ENCODE assay signal across 8 mouse cellular contexts in genomic region chr2:158360873-158361677, GRCm38 (mm10). TPM values are rescaled to one million over a fixed set of nuclear protein-coding genes. Genes with fewer than 3 reads are reported as not detected.
DNase-seq lines count a peak whose midpoint lies in the region; ATAC-seq and TF ChIP-seq lines count a peak whose summit lies in the region.

No protein-coding gene starts in this region.

- TF ChIP-seq POLR2A in heart, adult 2 months (IDR thresholded peaks at IDR 0.05; ENCODE audit: insufficient read depth, low read depth, low read length) = peak; percentile 71
- no peak for TF ChIP-seq POLR2A in kidney, adult 2 months (IDR thresholded peaks at IDR 0.05; ENCODE audit: low read depth, low read length)
- peak; percentile 60 for TF ChIP-seq POLR2A in small intestine, adult 2 months (IDR thresholded peaks at IDR 0.05; ENCODE audit: low read depth, low read length)

- peak; percentile 73 for ATAC-seq in embryonic facial prominence, embryonic 13.5 days (ENCODE audit: insufficient number of reproducible peaks, insufficient read depth, low FRiP score, low TSS enrichment, low read depth)
- ATAC-seq in limb, embryonic 11.5 days (ENCODE audit: insufficient number of reproducible peaks, low FRiP score, low TSS enrichment, low read depth) = peak; percentile 88
- ATAC-seq in midbrain, embryonic 13.5 days = peak; percentile 90

- no peaks in the 10 kb centered on the region for H3K9me3 ChIP-seq in embryonic facial prominence, embryonic 13.5 days
- no peaks in the 10 kb centered on the region for H3K9me3 ChIP-seq in limb, embryonic 11.5 days (ENCODE audit: control insufficient read depth, low read length)
- H3K9me3 ChIP-seq in midbrain, embryonic 13.5 days = no peaks in the 10 kb centered on the region

- H3K4me3 ChIP-seq in embryonic facial prominence, embryonic 13.5 days = peak overlapping the region; percentile 85
- peak overlapping the region; percentile 68 for H3K4me3 ChIP-seq in heart, adult 2 months
- H3K4me3 ChIP-seq in kidney, adult 2 months (ENCODE audit: insufficient read depth, low read depth, low read length) = peak overlapping the region; percentile 81
- peak overlapping the region; percentile 77 for H3K4me3 ChIP-seq in limb, embryonic 11.5 days (ENCODE audit: low read depth, low read length)
- H3K4me3 ChIP-seq in midbrain, embryonic 13.5 days (replicated peaks) = peak overlapping the region; percentile 76
- H3K4me3 ChIP-seq in small intestine, adult 2 months (ENCODE audit: low read depth, low read length) = peak overlapping the region; percentile 97

- H3K36me3 ChIP-seq in embryonic facial prominence, embryonic 13.5 days = peaks cover 43% of the 10 kb centered on the region
- H3K36me3 ChIP-seq in heart, adult 2 months (ENCODE audit: control insufficient read depth, insufficient read depth, low read length) = no peaks in the 10 kb centered on the region
- no peaks in the 10 kb centered on the region; the same call in 1 of the 2 replicates for H3K36me3 ChIP-seq in kidney, adult 2 months (ENCODE audit: control insufficient read depth, insufficient read depth, low read length)
- peaks cover 24% of the 10 kb centered on the region for H3K36me3 ChIP-seq in limb, embryonic 11.5 days (ENCODE audit: control insufficient read depth, insufficient read depth, low read length)
- peaks cover 35% of the 10 kb centered on the region for H3K36me3 ChIP-seq in midbrain, embryonic 13.5 days
- H3K36me3 ChIP-seq in small intestine, adult 2 months (ENCODE audit: control insufficient read depth, insufficient read depth, low read length) = peaks cover 32% of the 10 kb centered on the region

- no peaks in the 10 kb centered on the region for H3K27me3 ChIP-seq in embryonic facial prominence, embryonic 13.5 days
- no peaks in the 10 kb centered on the region for H3K27me3 ChIP-seq in heart, adult 2 months (ENCODE audit: control insufficient read depth, insufficient read depth, low read length)
- no peaks in the 10 kb centered on the region for H3K27me3 ChIP-seq in kidney, adult 2 months (replicated peaks; ENCODE audit: control insufficient read depth, insufficient read depth, low read length)
- no peaks in the 10 kb centered on the region for H3K27me3 ChIP-seq in limb, embryonic 11.5 days (ENCODE audit: control insufficient read depth, insufficient read depth, low read length)
- no peaks in the 10 kb centered on the region for H3K27me3 ChIP-seq in midbrain, embryonic 13.5 days
- H3K27me3 ChIP-seq in small intestine, adult 2 months (ENCODE audit: control insufficient read depth, insufficient read depth, low read length) = no peaks in the 10 kb centered on the region

- peak; percentile 94 for TF ChIP-seq CTCF in heart, adult 2 months (IDR thresholded peaks at IDR 0.05)
- TF ChIP-seq CTCF in kidney, adult 2 months (conservative IDR thresholded peaks at IDR 0.05; ENCODE audit: insufficient read depth, insufficient read length, low read depth, low read length) = peak; percentile 63
- TF ChIP-seq CTCF in small intestine, adult 2 months (IDR thresholded peaks at IDR 0.05; ENCODE audit: extremely low read depth, insufficient read length, insufficient replicate concordance, low read depth, low read length) = peak; percentile 92

- peak; percentile 95 for DNase-seq in 3T3-L1 (ENCODE audit: low read depth, low spot score)
- peak; percentile 58 to 75 for DNase-seq in adrenal gland, postnatal 4 days (ENCODE audit: low spot score in 2 of 2)
- peak; percentile 81 to 85 for DNase-seq in heart, adult 2 months
- peak; percentile 90 for DNase-seq in kidney, adult 2 months
- DNase-seq in limb, embryonic 11.5 days (ENCODE audit: low spot score) = peak; percentile 94

- intact Hi-C loops in heart, adult 2 months (cut with DNase I) = loop anchor here (2.0 kb wide), 1 partner anchor 48 kb away; the partner anchor contains the start of gene Ralgapb

- H3K79me2 ChIP-seq in heart, adult 2 months (replicated peaks; ENCODE audit: control insufficient read depth, insufficient read depth, low read length) = no peaks in the 10 kb centered on the region

- peak; percentile 69; the same call in 1 of the 2 replicates for TF ChIP-seq EP300 in heart, adult 2 months (IDR thresholded peaks at IDR 0.05; ENCODE audit: insufficient read depth, low read depth, low read length)

- peak overlapping the region; percentile 72 for H3K4me2 ChIP-seq in embryonic facial prominence, embryonic 13.5 days
- peak overlapping the region; percentile 83 for H3K4me2 ChIP-seq in limb, embryonic 11.5 days (ENCODE audit: low read depth, severe bottlenecking)
- peak overlapping the region; percentile 91 for H3K4me2 ChIP-seq in midbrain, embryonic 13.5 days (replicated peaks)

- H3K27ac ChIP-seq in embryonic facial prominence, embryonic 13.5 days = peak overlapping the region; percentile 85
- peak overlapping the region; percentile 60 for H3K27ac ChIP-seq in heart, adult 2 months
- H3K27ac ChIP-seq in kidney, adult 2 months (ENCODE audit: insufficient read depth, low read depth, low read length) = peak overlapping the region; percentile 8; the same call in 1 of the 2 replicates
- 0 out of 2 replicates have a peak overlapping the region, but pooled peaks have one; percentile 9 for H3K27ac ChIP-seq in limb, embryonic 11.5 days (replicated peaks; ENCODE audit: low read depth, low read length)
- H3K27ac ChIP-seq in midbrain, embryonic 13.5 days = peak overlapping the region; percentile 82
- H3K27ac ChIP-seq in small intestine, adult 2 months (ENCODE audit: insufficient read depth, low read depth, low read length) = peak overlapping the region; percentile 4; the same call in 1 of the 2 replicates

- peak overlapping the region; percentile 97 for H3K9ac ChIP-seq in embryonic facial prominence, embryonic 13.5 days
- peak overlapping the region; percentile 77 for H3K9ac ChIP-seq in heart, adult 2 months (ENCODE audit: low read depth, low read length)
- peak overlapping the region; percentile 96 for H3K9ac ChIP-seq in limb, embryonic 11.5 days (ENCODE audit: low read length)
- peak overlapping the region; percentile 91 for H3K9ac ChIP-seq in midbrain, embryonic 13.5 days (replicated peaks)

- peaks cover 22% of the 10 kb centered on the region for H3K4me1 ChIP-seq in embryonic facial prominence, embryonic 13.5 days
- peaks cover 3% of the 10 kb centered on the region for H3K4me1 ChIP-seq in heart, adult 2 months (ENCODE audit: control insufficient read depth, insufficient read depth, low read length)
- peaks cover 12% of the 10 kb centered on the region for H3K4me1 ChIP-seq in kidney, adult 2 months (ENCODE audit: control insufficient read depth, insufficient read depth, low read length)
- 0 out of 2 replicates have a peak, but pooled peaks cover 5% of the 10 kb centered on the region for H3K4me1 ChIP-seq in limb, embryonic 11.5 days (ENCODE audit: control insufficient read depth, insufficient read depth, low read length)
- H3K4me1 ChIP-seq in midbrain, embryonic 13.5 days (replicated peaks) = peaks cover 26% of the 10 kb centered on the region
- peaks cover 16% of the 10 kb centered on the region; the same call in 1 of the 2 replicates for H3K4me1 ChIP-seq in small intestine, adult 2 months (ENCODE audit: control insufficient read depth, insufficient read depth, insufficient read length, low read length)

- under 1% methylated on average over 41 of the region's 41 CpGs for WGBS in embryonic facial prominence, embryonic 13.5 days
- WGBS in heart, adult 2 months = 2% methylated on average over 41 of the region's 41 CpGs
- WGBS in kidney, adult 2 months = under 1% methylated on average over 41 of the region's 41 CpGs
- whole genome bisulfite sequencing in limb, embryonic 11.5 days = under 1% methylated on average over 41 of the region's 41 CpGs
- under 1% methylated on average over 41 of the region's 41 CpGs for WGBS in midbrain, embryonic 13.5 days
- WGBS in small intestine, adult 2 months = under 1% methylated on average over 41 of the region's 41 CpGs

RNA-seq across cellular contexts. Expression of gene Snhg11, which starts 14.4 kb away (rescaled TPM):
- 10 to 100 TPM in 1 of 2 experiments, 1 to 10 TPM in 1; 8.4 to 14.9 TPM for total RNA-seq in adrenal gland, postnatal 4 days (2021)
- 9.8 and 13.1 TPM in 2 replicates for polyA plus RNA-seq in embryonic facial prominence, embryonic 13.5 days (2015; fragmentation: Nextera tagmentation; extraction: Ambion mirVana)
- total RNA-seq in heart, adult 2 months (2021) = under 1 TPM in 1 of 2 experiments, not detected in 1; 0.05 TPM
- 0.55 and 1.1 TPM in 2 replicates for polyA plus RNA-seq in heart, adult 2 months (2012; rRNA removed)
- polyA plus RNA-seq in kidney, adult 2 months (2012; rRNA removed) = 35.3 and 58.4 TPM in 2 replicates
- 4.0 and 4.7 TPM in 2 replicates for polyA plus RNA-seq in limb, embryonic 11.5 days (2014; fragmentation: Nextera tagmentation; extraction: Ambion mirVana)
- 241 and 271 TPM in 2 replicates for polyA plus RNA-seq in midbrain, embryonic 13.5 days (2015; fragmentation: Nextera tagmentation; extraction: Ambion mirVana)
- polyA plus RNA-seq in small intestine, adult 2 months (2012; rRNA removed) = 1.4 and 2.0 TPM in 2 replicates

RNA-seq across cellular contexts. Expression of gene Ralgapb, which starts 48.6 kb away (rescaled TPM):
- 10 to 100 TPM; 37.3 to 48.5 TPM for total RNA-seq in adrenal gland, postnatal 4 days (2021)
- 19.1 and 21.6 TPM in 2 replicates for polyA plus RNA-seq in embryonic facial prominence, embryonic 13.5 days (2015; fragmentation: Nextera tagmentation; extraction: Ambion mirVana)
- total RNA-seq in heart, adult 2 months (2021) = 10 to 100 TPM; 33.7 to 34.5 TPM
- 14.6 and 32.2 TPM in 2 replicates for polyA plus RNA-seq in heart, adult 2 months (2012; rRNA removed)
- 25.6 and 30.6 TPM in 2 replicates for polyA plus RNA-seq in kidney, adult 2 months (2012; rRNA removed)
- polyA plus RNA-seq in limb, embryonic 11.5 days (2014; fragmentation: Nextera tagmentation; extraction: Ambion mirVana) = 19.3 and 21.6 TPM in 2 replicates
- polyA plus RNA-seq in midbrain, embryonic 13.5 days (2015; fragmentation: Nextera tagmentation; extraction: Ambion mirVana) = 21.4 and 23.0 TPM in 2 replicates
- polyA plus RNA-seq in small intestine, adult 2 months (2012; rRNA removed) = 7.1 and 16.4 TPM in 2 replicates

RNA-seq across cellular contexts. Expression of gene Lbp, which starts 54.8 kb away (rescaled TPM):
- 10 to 100 TPM; 23.0 to 36.4 TPM for total RNA-seq in adrenal gland, postnatal 4 days (2021)
- 4.2 and 6.0 TPM in 2 replicates for polyA plus RNA-seq in embryonic facial prominence, embryonic 13.5 days (2015; fragmentation: Nextera tagmentation; extraction: Ambion mirVana)
- total RNA-seq in heart, adult 2 months (2021) = 1 to 10 TPM; 5.0 to 6.4 TPM
- polyA plus RNA-seq in heart, adult 2 months (2012; rRNA removed) = 22.4 and 27.1 TPM in 2 replicates
- 19.8 and 27.2 TPM in 2 replicates for polyA plus RNA-seq in kidney, adult 2 months (2012; rRNA removed)
- polyA plus RNA-seq in limb, embryonic 11.5 days (2014; fragmentation: Nextera tagmentation; extraction: Ambion mirVana) = 3.1 and 4.0 TPM in 2 replicates
- 1.4 and 2.1 TPM in 2 replicates for polyA plus RNA-seq in midbrain, embryonic 13.5 days (2015; fragmentation: Nextera tagmentation; extraction: Ambion mirVana)
- 2.1 and 2.7 TPM in 2 replicates for polyA plus RNA-seq in small intestine, adult 2 months (2012; rRNA removed)

Comparison
In these comparisons a context has a peak if more than half of its experiments do, and no peak if none do; other contexts are left out.
1. Peak in every context shown above with its lines: DNase-seq, ATAC-seq, H3K4me3 ChIP-seq and H3K27ac ChIP-seq.
2. H3K27ac ChIP-seq: peak in every context shown above with its lines; median percentile 85 in embryonic facial prominence, embryonic 13.5 days; 82 in midbrain, embryonic 13.5 days; 60 in heart, adult 2 months; 9 in limb, embryonic 11.5 days; 8 in kidney, adult 2 months; 4 in small intestine, adult 2 months.